In the genomic region with DNA sequence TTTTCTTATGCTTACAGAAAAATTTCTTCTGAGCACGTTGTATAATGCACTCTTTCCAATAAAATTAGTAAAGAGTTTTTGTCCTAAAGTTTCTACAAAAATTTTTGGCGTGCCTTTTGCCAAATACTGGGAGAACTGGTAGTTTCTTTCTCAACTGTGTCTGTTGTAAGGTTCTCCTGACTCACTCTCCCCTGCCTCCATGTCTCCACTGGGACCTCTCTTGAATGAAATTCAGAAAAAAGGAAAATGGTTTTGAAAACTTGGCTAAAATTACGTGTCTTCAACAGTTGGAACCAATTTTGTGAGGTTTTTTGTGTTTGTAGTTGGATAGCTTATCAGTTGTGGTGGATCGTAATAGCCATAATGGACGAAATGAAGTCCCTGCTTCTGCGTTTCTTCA, we compare ENCODE assay signal across 21 mouse cellular contexts.
"Had no signal": no experiment of that assay in that cellular context is flagged by ENCODE, and none has a peak within 500 bp of the region (broad histone marks: within the 10 kb centered on the region; RNA-seq: fewer than 3 reads in every experiment).

No protein-coding gene starts in this region.

- H3K4me3 ChIP-seq: midbrain, embryonic 10.5 days; midbrain, embryonic 12.5 days; myocyte; neural tube, embryonic 13.5 days; neural tube, embryonic 15.5 days; stomach, embryonic 15.5 days had no signal

- H3K9ac ChIP-seq: liver, embryonic 14.5 days; lung, embryonic 14.5 days; midbrain, embryonic 12.5 days; neural tube, embryonic 13.5 days; neural tube, embryonic 15.5 days; stomach, embryonic 15.5 days had no signal

- H3K4me2 ChIP-seq: lung, embryonic 14.5 days; midbrain, embryonic 12.5 days; neural tube, embryonic 13.5 days; neural tube, embryonic 15.5 days; stomach, embryonic 15.5 days had no signal

- H3K27me3 ChIP-seq: midbrain, embryonic 12.5 days; neural tube, embryonic 13.5 days; neural tube, embryonic 15.5 days; stomach, embryonic 15.5 days had no signal

- H3K4me1 ChIP-seq: stomach, embryonic 15.5 days had no signal

- H3K27ac ChIP-seq: liver, embryonic 14.5 days; midbrain, embryonic 10.5 days; midbrain, embryonic 12.5 days; neural tube, embryonic 13.5 days; neural tube, embryonic 15.5 days; stomach, embryonic 15.5 days; stomach, postnatal 0 days had no signal

- ATAC-seq: midbrain, embryonic 16.5 days had no signal

- H3K9me3 ChIP-seq: midbrain, embryonic 10.5 days; midbrain, embryonic 12.5 days; neural tube, embryonic 13.5 days; neural tube, embryonic 15.5 days; stomach, embryonic 15.5 days had no signal

- H3K36me3 ChIP-seq: midbrain, embryonic 10.5 days; midbrain, embryonic 12.5 days; neural tube, embryonic 13.5 days; neural tube, embryonic 15.5 days; stomach, embryonic 15.5 days had no signal

- DNase-seq: lung, adult 18-20 months; lung, embryonic 14.5 days; lung, postnatal 10 days; lung, postnatal 4 days; midbrain, embryonic 14.5 days; retina, postnatal 1 day; right cerebral cortex, adult 18-20 months; right cerebral cortex, postnatal 25 days; right cerebral cortex, postnatal 4 days; thymus, adult 2 months; thymus, postnatal 25 days; thymus, postnatal 4 days had no signal
